Mouse (Mus musculus) cerebellum, adult 11-12 months (tissue): ENCODE results near the gene Blcap.

Experiments
- DNase-seq: peaks from one replicate; pipeline ENCODE4 v3.0.0; 2022

The Blcap gene

GRCm38 (mm10) chr2:157517526-157517925 lies 53.5 kb downstream of the Blcap start:
- DNase-seq, result no peak

- no peak for DNase-seq
These were observed 56.7 kb downstream of the Blcap start for GRCm38 (mm10) chr2:157514353-157514752.

GRCm38 (mm10) chr2:157513737-157514208 lies 57.3 kb downstream of the Blcap start:
- DNase-seq, result no peak

- no peak for DNase-seq
These were observed 58.2 kb downstream of the Blcap start for GRCm38 (mm10) chr2:157512859-157513258.

- DNase-seq, result no peak
These were observed 61.0 kb downstream of the Blcap start for GRCm38 (mm10) chr2:157510031-157510430.

- no peak for DNase-seq
These were observed 61.9 kb downstream of the Blcap start for GRCm38 (mm10) chr2:157509182-157509581.

GRCm38 (mm10) chr2:157506779-157507178 lies 64.3 kb downstream of the Blcap start:
- no peak for DNase-seq
